Comparison of ENCODE assay signal across 8 mouse cellular contexts in the genomic region with DNA sequence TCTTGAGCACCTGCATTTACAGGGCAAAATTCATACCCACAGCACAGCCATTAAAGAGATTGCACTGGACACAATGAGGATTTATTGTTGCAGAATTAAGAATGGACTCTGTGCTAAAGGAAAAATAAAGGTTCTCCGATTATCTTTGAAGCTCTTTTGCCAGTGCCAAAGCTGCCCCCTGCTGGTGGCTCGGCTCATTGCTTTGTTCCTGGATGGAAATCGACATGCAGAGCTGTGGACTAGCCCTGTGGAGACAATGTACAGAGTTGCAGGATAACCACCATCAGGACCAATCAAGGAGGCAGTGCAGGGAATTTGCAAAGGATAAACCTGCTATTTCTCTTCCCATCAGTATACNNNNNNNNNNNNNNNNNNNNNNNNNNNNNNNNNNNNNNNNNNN.
DNase-seq lines count a peak whose midpoint lies in the region; ATAC-seq and TF ChIP-seq lines count a peak whose summit lies in the region.
"Had no signal": no experiment of that assay in that cellular context is flagged by ENCODE, and none has a peak within 500 bp of the region (broad histone marks: within the 10 kb centered on the region; RNA-seq: fewer than 3 reads in every experiment).

No protein-coding gene starts in this region.

- WGBS in forebrain, postnatal 0 days: 4% methylated on average over 3 of the region's 3 CpGs
- 3% methylated on average over 3 of the region's 3 CpGs for WGBS in hindbrain, embryonic 16.5 days
- 2% methylated on average over 3 of the region's 3 CpGs for WGBS in midbrain, postnatal 0 days

- no peak overlapping the region for H3K4me3 ChIP-seq in forebrain, postnatal 0 days (ENCODE audit: low read depth, low read length)
- H3K4me3 ChIP-seq in hindbrain, embryonic 16.5 days (ENCODE audit: low read length): no peak overlapping the region
- H3K4me3 ChIP-seq in midbrain, postnatal 0 days (ENCODE audit: low read depth, low read length): no peak overlapping the region
- H3K4me3 ChIP-seq: liver, embryonic 15.5 days had no signal

- no peaks in the 10 kb centered on the region for H3K9me3 ChIP-seq in forebrain, postnatal 0 days (ENCODE audit: low read length)
- no peaks in the 10 kb centered on the region for H3K9me3 ChIP-seq in hindbrain, embryonic 16.5 days (ENCODE audit: control insufficient read depth, low read length)
- H3K9me3 ChIP-seq in midbrain, postnatal 0 days (ENCODE audit: low read length): no peaks in the 10 kb centered on the region
- H3K9me3 ChIP-seq: liver, embryonic 15.5 days had no signal

- no peak overlapping the region for H3K27ac ChIP-seq in forebrain, postnatal 0 days (ENCODE audit: low read depth, low read length)
- H3K27ac ChIP-seq in hindbrain, embryonic 16.5 days (ENCODE audit: low read depth, low read length): no peak overlapping the region
- H3K27ac ChIP-seq in midbrain, postnatal 0 days (ENCODE audit: low read depth, low read length): no peak overlapping the region
- H3K27ac ChIP-seq: liver, embryonic 15.5 days had no signal

- no peaks in the 10 kb centered on the region for H3K36me3 ChIP-seq in forebrain, postnatal 0 days (ENCODE audit: insufficient read depth)
- H3K36me3 ChIP-seq in hindbrain, embryonic 16.5 days (ENCODE audit: control insufficient read depth, insufficient read depth, low read length): no peaks in the 10 kb centered on the region
- H3K36me3 ChIP-seq in midbrain, postnatal 0 days (ENCODE audit: insufficient read depth, low read length): no peaks in the 10 kb centered on the region
- H3K36me3 ChIP-seq: liver, embryonic 15.5 days had no signal

- H3K27me3 ChIP-seq in forebrain, postnatal 0 days (ENCODE audit: insufficient read depth, low read length): no peaks in the 10 kb centered on the region
- H3K27me3 ChIP-seq in hindbrain, embryonic 16.5 days (replicated peaks; ENCODE audit: control insufficient read depth, insufficient read depth, low read length): no peaks in the 10 kb centered on the region
- H3K27me3 ChIP-seq in midbrain, postnatal 0 days (ENCODE audit: insufficient read depth, low read length): no peaks in the 10 kb centered on the region
- H3K27me3 ChIP-seq: liver, embryonic 15.5 days had no signal

- H3K9ac ChIP-seq in forebrain, postnatal 0 days: no peak overlapping the region
- H3K9ac ChIP-seq in hindbrain, embryonic 16.5 days (ENCODE audit: low read depth, low read length): no peak overlapping the region
- H3K9ac ChIP-seq in midbrain, postnatal 0 days (replicated peaks; ENCODE audit: low read length, poor library complexity, severe bottlenecking): no peak overlapping the region
- H3K9ac ChIP-seq: liver, embryonic 15.5 days had no signal

- intact Hi-C loops in left cerebral cortex, postnatal 36 days (cut with DNase I): loop anchor here (5.0 to 10.0 kb wide), 2 partner anchors 329 to 727 kb away; a partner anchor contains a TSS

- H3K4me2 ChIP-seq in forebrain, postnatal 0 days (ENCODE audit: low read depth): no peak overlapping the region
- H3K4me2 ChIP-seq in hindbrain, embryonic 16.5 days (ENCODE audit: low read length): no peak overlapping the region
- no peak overlapping the region for H3K4me2 ChIP-seq in midbrain, postnatal 0 days (ENCODE audit: low read depth, low read length, poor library complexity, severe bottlenecking)
- H3K4me2 ChIP-seq: liver, embryonic 15.5 days had no signal

- TF ChIP-seq CTCF in forebrain, postnatal 0 days (IDR thresholded peaks at IDR 0.05; ENCODE audit: low read depth): peak; percentile 95
- TF ChIP-seq CTCF in midbrain, postnatal 0 days (IDR thresholded peaks at IDR 0.05): peak; percentile 98

- no peaks in the 10 kb centered on the region for H3K4me1 ChIP-seq in forebrain, postnatal 0 days (ENCODE audit: insufficient read depth)
- H3K4me1 ChIP-seq in hindbrain, embryonic 16.5 days (ENCODE audit: control insufficient read depth, insufficient read depth, low read depth, low read length): no peaks in the 10 kb centered on the region
- H3K4me1 ChIP-seq in midbrain, postnatal 0 days (ENCODE audit: insufficient read depth, low read length): no peaks in the 10 kb centered on the region
- H3K4me1 ChIP-seq: liver, embryonic 15.5 days had no signal

- peak; percentile 16; the same call in 1 of the 2 replicates for ATAC-seq in forebrain, postnatal 0 days
- 0 out of 2 replicates have a peak, but pooled peaks have one; percentile 50 for ATAC-seq in hindbrain, embryonic 16.5 days
- ATAC-seq in midbrain, postnatal 0 days (ENCODE audit: low FRiP score): no peak

- DNase-seq in NIH3T3 (ENCODE audit: low read depth): peak; percentile 80
- peak; percentile 69 for DNase-seq in brain, embryonic 18.5 days (ENCODE audit: low read depth, low spot score)
- peak; percentile 93 for DNase-seq in forebrain, postnatal 0 days
- DNase-seq in left cerebral cortex, postnatal 36 days (ENCODE audit: low spot score in 2 of 2): peak; percentile 84 to 89
- peak; percentile 85 for DNase-seq in midbrain, postnatal 0 days (ENCODE audit: low spot score)
- DNase-seq in spleen, postnatal 36 days (ENCODE audit: low spot score in 2 of 2): peak; percentile 36 to 39

Comparison
In these comparisons a context has a peak if more than half of its experiments do, and no peak if none do; other contexts are left out.
1. DNase-seq: peak in every context shown above with its lines; median percentile 93 in forebrain, postnatal 0 days; 86 in left cerebral cortex, postnatal 36 days; 85 in midbrain, postnatal 0 days; 80 in NIH3T3; 69 in brain, embryonic 18.5 days; 38 in spleen, postnatal 36 days.